Mouse (Mus musculus): ENCODE measurements around the gene Pdzrn3. TPM values are rescaled to one million over a fixed set of nuclear protein-coding genes. Genes with fewer than 3 reads are reported as not detected.

The Pdzrn3 gene
- total RNA-seq, 2 experiments from 2014 or later = not detected

GRCm38 (mm10) chr6:101101709-101102654 lies 275.7 kb downstream of the Pdzrn3 start:
- ATAC-seq (replicated peaks; ENCODE audit: poor library complexity, severe bottlenecking) = no peak
